Mouse (Mus musculus) layer of hippocampus, adult 6 months (tissue): ENCODE data around the gene Tmem254b. TPM values are rescaled to one million over a fixed set of nuclear protein-coding genes. Genes with fewer than 3 reads are reported as not detected.

ENCODE experiments used
- long read RNA-seq, 2 experiments: library from polyadenylated mRNA; unstranded; transcript quantifications; one replicate each; pipeline ENCODE4 v2.0.0; 2019 to 2020
- polyA plus RNA-seq: library from polyadenylated mRNA; unstranded; fragments of <200 nt; fragmentation: Nextera tagmentation; gene quantifications from 2 replicates; pipeline ENCODE4 v1.2.3, GENCODE M21; 2021

Tmem254b gene
- polyA plus RNA-seq = 43.8 and 51.3 TPM in 2 replicates
- long read RNA-seq, experiment 1, transcript Tmem254b-201 (4 exons, 1,447 nt) = major isoform, 35 of 41 reads
- long read RNA-seq, experiment 1, partial matches to known transcripts = 0 of 41 reads
- long read RNA-seq, experiment 1, other reads (novel, unspliced or antisense) = 2 of 41 reads
- long read RNA-seq, experiment 2, transcript Tmem254b-201 (4 exons, 1,447 nt) = major isoform, 72 of 77 reads
- long read RNA-seq, experiment 2, partial matches to known transcripts = 0 of 77 reads
- long read RNA-seq, experiment 2, other reads (novel, unspliced or antisense) = 1 of 77 reads

GRCm38 (mm10) chr14:26206926-26207247 lies at the start of gene Tmem254b:
Gene Tmem254b (minus strand): TSS chr14:26207041.

DNA sequence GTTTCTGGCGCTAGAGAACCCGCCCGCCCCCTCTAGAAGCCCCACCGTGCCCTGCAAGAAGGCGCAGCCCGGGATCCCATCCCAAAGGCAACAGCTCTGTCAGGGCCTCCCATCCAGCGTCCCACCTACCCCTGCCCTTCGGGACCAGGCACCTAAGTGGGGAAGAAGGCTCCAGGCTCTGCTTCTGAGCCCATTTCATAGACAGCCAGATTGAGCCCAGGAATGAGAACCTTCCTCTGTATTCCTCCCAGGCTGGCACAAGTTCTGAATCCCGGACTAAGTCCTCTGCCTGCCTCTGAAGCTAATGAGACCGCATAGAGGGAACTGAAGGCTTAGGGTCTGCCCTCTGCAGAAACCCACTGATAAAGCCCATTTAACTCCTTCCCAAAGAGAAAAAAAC lies 24.5 kb downstream of the Tmem254b start, which contains the start of gene Plac9b:
Gene Plac9b, minus strand, starts transcription at position 101 of the 400 bp plus-strand sequence.

Other genes with a start within 250 kb of the Tmem254b start
- gene Duxbl1, start 228.5 kb downstream of the Tmem254b start, polyA plus RNA-seq = 0.18 and 0.41 TPM in 2 replicates
- gene Gm9780, start 164.3 kb downstream of the Tmem254b start, polyA plus RNA-seq = 54.3 and 77.6 TPM in 2 replicates
- gene Tmem254c, start 139.7 kb downstream of the Tmem254b start, polyA plus RNA-seq = 33.5 and 40.6 TPM in 2 replicates
- gene Cphx2, start 125.5 kb downstream of the Tmem254b start, polyA plus RNA-seq = not detected in 2 replicates
- not detected in 2 replicates for gene Cphx3, start 124.7 kb downstream of the Tmem254b start, polyA plus RNA-seq
- gene Duxbl2, start 88.7 kb downstream of the Tmem254b start, polyA plus RNA-seq = 0.11 TPM in 1 of 2 replicates, not detected in the other
- 70.5 and 88.6 TPM in 2 replicates for gene Plac9b, start 24.6 kb downstream of the Tmem254b start, polyA plus RNA-seq
- 0.52 TPM in 1 of 2 replicates, not detected in the other for gene Duxbl3, start 50.9 kb upstream of the Tmem254b start, polyA plus RNA-seq